7 mouse cellular contexts compared by ENCODE assay signal in the genomic region with DNA sequence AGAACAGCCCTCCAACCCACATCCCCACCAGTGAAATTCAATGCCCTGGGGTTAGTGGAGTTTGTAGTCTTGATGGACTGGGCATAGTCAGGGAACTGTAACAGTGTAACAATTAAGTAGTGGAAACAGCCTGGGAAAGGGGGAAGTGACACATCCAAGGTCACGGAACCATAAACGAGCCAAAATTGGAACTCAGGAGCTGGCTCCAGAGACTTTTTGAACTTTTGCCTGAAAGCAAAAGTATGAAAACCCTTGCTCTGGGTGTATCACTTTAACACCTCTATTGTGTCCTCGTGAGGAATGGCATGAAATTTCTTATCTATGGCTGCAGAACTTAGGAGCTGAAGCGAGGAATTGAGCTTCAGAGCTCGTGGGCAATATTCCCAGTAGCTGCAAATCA. TPM values are rescaled to one million over a fixed set of nuclear protein-coding genes. Genes with fewer than 3 reads are reported as not detected.
DNase-seq lines count a peak whose midpoint lies in the region; ATAC-seq and TF ChIP-seq lines count a peak whose summit lies in the region.

No protein-coding gene starts in this region.

- H3K9me3 ChIP-seq in embryonic facial prominence, embryonic 15.5 days (replicated peaks), result no peaks in the 10 kb centered on the region
- H3K9me3 ChIP-seq in intestine, postnatal 0 days (ENCODE audit: control insufficient read depth), result no peaks in the 10 kb centered on the region
- no peaks in the 10 kb centered on the region for H3K9me3 ChIP-seq in neural tube, embryonic 15.5 days (replicated peaks)

- no peak for TF ChIP-seq CTCF in left cerebral cortex, adult 2 months (IDR thresholded peaks at IDR 0.05)
- no peak for TF ChIP-seq CTCF in intestine, postnatal 0 days (IDR thresholded peaks at IDR 0.05; ENCODE audit: low read depth)

- H3K27ac ChIP-seq in left cerebral cortex, adult 2 months, result no peak overlapping the region; the same call in 1 of the 2 replicates
- H3K27ac ChIP-seq in embryonic facial prominence, embryonic 15.5 days (replicated peaks), result peak overlapping the region; percentile 95; the same call in 1 of the 2 replicates
- H3K27ac ChIP-seq in intestine, postnatal 0 days (ENCODE audit: low read depth, low read length), result peak overlapping the region; percentile 93; the same call in 1 of the 2 replicates
- peak overlapping the region; percentile 98; the same call in 1 of the 2 replicates for H3K27ac ChIP-seq in neural tube, embryonic 15.5 days (replicated peaks)

- H3K4me2 ChIP-seq in embryonic facial prominence, embryonic 15.5 days (replicated peaks), result peak overlapping the region; percentile 81
- peak overlapping the region; percentile 81 for H3K4me2 ChIP-seq in intestine, postnatal 0 days (replicated peaks; ENCODE audit: low read depth)
- peak overlapping the region; percentile 91 for H3K4me2 ChIP-seq in neural tube, embryonic 15.5 days

- ATAC-seq in embryonic facial prominence, embryonic 15.5 days (ENCODE audit: insufficient number of reproducible peaks, low FRiP score, low TSS enrichment, low read depth), result no peak
- ATAC-seq in intestine, postnatal 0 days, result no peak
- no peak for ATAC-seq in neural tube, embryonic 15.5 days (ENCODE audit: low FRiP score)

- no peaks in the 10 kb centered on the region for H3K36me3 ChIP-seq in embryonic facial prominence, embryonic 15.5 days
- H3K36me3 ChIP-seq in intestine, postnatal 0 days (ENCODE audit: control insufficient read depth, insufficient read depth), result no peaks in the 10 kb centered on the region
- no peaks in the 10 kb centered on the region for H3K36me3 ChIP-seq in neural tube, embryonic 15.5 days

- peak overlapping the region; percentile 94 for H3K4me3 ChIP-seq in left cerebral cortex, adult 2 months
- H3K4me3 ChIP-seq in embryonic facial prominence, embryonic 15.5 days (replicated peaks), result peak overlapping the region; percentile 89
- H3K4me3 ChIP-seq in intestine, postnatal 0 days (ENCODE audit: low read depth, low read length), result peak overlapping the region; percentile 78; the same call in 1 of the 2 replicates
- peak overlapping the region; percentile 86 for H3K4me3 ChIP-seq in neural tube, embryonic 15.5 days (replicated peaks)

- WGBS in embryonic facial prominence, embryonic 15.5 days, result 72% methylated on average over 5 of the region's 5 CpGs
- WGBS in intestine, postnatal 0 days, result 37% methylated on average over 5 of the region's 5 CpGs
- 83% methylated on average over 5 of the region's 5 CpGs for WGBS in neural tube, embryonic 15.5 days

- intact Hi-C loops in left cerebral cortex, adult 2 months (cut with DNase I), result loop anchor here (10.0 kb wide), 1 partner anchor 1141 kb away; no protein-coding TSS in a partner anchor
- intact Hi-C loops in left cerebral cortex, postnatal 14 days (cut with DNase I), result no loop called here

- no peaks in the 10 kb centered on the region for H3K27me3 ChIP-seq in embryonic facial prominence, embryonic 15.5 days
- no peaks in the 10 kb centered on the region for H3K27me3 ChIP-seq in intestine, postnatal 0 days (replicated peaks; ENCODE audit: control insufficient read depth, insufficient read depth, low read length)
- H3K27me3 ChIP-seq in neural tube, embryonic 15.5 days (replicated peaks), result no peaks in the 10 kb centered on the region

- DNase-seq in left cerebral cortex, adult 2 months (ENCODE audit: extremely low spot score in 1 of 2, low spot score in 2 of 2), result no peak
- DNase-seq in left cerebral cortex, postnatal 14 days (ENCODE audit: low spot score in 2 of 2), result no peak
- DNase-seq in gastrocnemius, adult 8-10 months (ENCODE audit: low spot score in 2 of 2), result no peak
- no peak for DNase-seq in right cerebral cortex, adult 2 months (ENCODE audit: low spot score in 2 of 2)

- H3K9ac ChIP-seq in embryonic facial prominence, embryonic 15.5 days, result no peak overlapping the region
- no peak overlapping the region for H3K9ac ChIP-seq in intestine, postnatal 0 days (ENCODE audit: low read depth, low read length)
- H3K9ac ChIP-seq in neural tube, embryonic 15.5 days (replicated peaks), result peak overlapping the region; percentile 89

- H3K4me1 ChIP-seq in embryonic facial prominence, embryonic 15.5 days, result peaks cover 27% of the 10 kb centered on the region
- H3K4me1 ChIP-seq in intestine, postnatal 0 days (replicated peaks; ENCODE audit: control insufficient read depth, insufficient read depth, low read length), result peaks cover 13% of the 10 kb centered on the region; the same call in 1 of the 2 replicates
- peaks cover 49% of the 10 kb centered on the region for H3K4me1 ChIP-seq in neural tube, embryonic 15.5 days

RNA-seq across cellular contexts. Expression of a gene that starts 1.6 kb away (rescaled TPM):
- total RNA-seq in left cerebral cortex, adult 2 months (2021), result 10 to 100 TPM; 27.8 to 30.2 TPM
- 10 to 100 TPM; 26.9 to 29.1 TPM for total RNA-seq in left cerebral cortex, postnatal 14 days (2021)
- polyA plus RNA-seq in embryonic facial prominence, embryonic 15.5 days (2015; fragmentation: Nextera tagmentation; extraction: Ambion mirVana), result 26.4 and 27.2 TPM in 2 replicates
- 42.2 and 46.5 TPM in 2 replicates for polyA plus RNA-seq in intestine, postnatal 0 days (2015; fragmentation: Nextera tagmentation; extraction: Ambion mirVana)
- 26.0 and 28.6 TPM in 2 replicates for polyA plus RNA-seq in neural tube, embryonic 15.5 days (2015; fragmentation: Nextera tagmentation; extraction: Ambion mirVana)
- 10 to 100 TPM; 27.1 to 32.2 (median 29.7) TPM for total RNA-seq in gastrocnemius, adult 8-10 months (2022)

RNA-seq across cellular contexts. Expression of a gene that starts 17.9 kb away (rescaled TPM):
- total RNA-seq in left cerebral cortex, adult 2 months (2021), result 10 to 100 TPM; 62.0 to 66.7 TPM
- 10 to 100 TPM; 51.0 to 58.8 TPM for total RNA-seq in left cerebral cortex, postnatal 14 days (2021)
- polyA plus RNA-seq in embryonic facial prominence, embryonic 15.5 days (2015; fragmentation: Nextera tagmentation; extraction: Ambion mirVana), result 60.3 and 61.5 TPM in 2 replicates
- 18.5 and 18.7 TPM in 2 replicates for polyA plus RNA-seq in intestine, postnatal 0 days (2015; fragmentation: Nextera tagmentation; extraction: Ambion mirVana)
- polyA plus RNA-seq in neural tube, embryonic 15.5 days (2015; fragmentation: Nextera tagmentation; extraction: Ambion mirVana), result 80.3 and 86.4 TPM in 2 replicates
- 1 to 10 TPM; 5.5 to 8.7 (median 7.4) TPM for total RNA-seq in gastrocnemius, adult 8-10 months (2022)

RNA-seq across cellular contexts. Expression of a gene that starts 42.7 kb away (rescaled TPM):
- total RNA-seq in left cerebral cortex, adult 2 months (2021), result not detected
- not detected for total RNA-seq in left cerebral cortex, postnatal 14 days (2021)
- not detected in 2 replicates for polyA plus RNA-seq in embryonic facial prominence, embryonic 15.5 days (2015; fragmentation: Nextera tagmentation; extraction: Ambion mirVana)
- not detected in 2 replicates for polyA plus RNA-seq in intestine, postnatal 0 days (2015; fragmentation: Nextera tagmentation; extraction: Ambion mirVana)
- polyA plus RNA-seq in neural tube, embryonic 15.5 days (2015; fragmentation: Nextera tagmentation; extraction: Ambion mirVana), result not detected in 2 replicates
- total RNA-seq in gastrocnemius, adult 8-10 months (2022), result not detected

Comparison
In these comparisons a context has a peak if more than half of its experiments do, and no peak if none do; other contexts are left out.
1. RNA of a gene that starts 17.9 kb away (total RNA-seq): 62.0 to 66.7 TPM in left cerebral cortex, adult 2 months and 51.0 to 58.8 TPM in left cerebral cortex, postnatal 14 days; 5.5 to 8.7 TPM in gastrocnemius, adult 8-10 months; every median in the first group is over 4 times any median in the second.
2. Peak in every context shown above with its lines, with median percentiles within 50 percentile points of each other: H3K4me3 ChIP-seq and H3K4me2 ChIP-seq.